Mouse (Mus musculus): Measurements from ENCODE around the gene Btbd6.

DNA sequence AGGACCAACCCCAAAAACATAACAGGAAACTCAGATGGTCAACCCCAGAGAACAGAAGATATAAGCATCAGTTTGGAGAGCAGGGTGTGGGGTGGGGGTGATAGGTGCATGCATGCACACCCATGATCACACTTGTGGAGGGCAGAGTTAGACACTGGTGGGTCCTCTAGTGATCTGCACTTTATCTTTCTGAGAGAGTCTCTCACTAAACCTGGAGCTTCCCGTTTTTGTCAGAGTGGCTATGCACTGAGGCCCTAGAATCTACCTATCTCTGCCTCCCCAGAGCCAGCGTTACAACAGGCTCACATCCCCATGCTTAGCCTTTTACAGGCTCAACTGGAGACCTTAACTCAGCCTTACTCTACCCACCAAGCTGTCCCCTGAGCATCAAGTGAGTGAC lies 15.2 kb downstream of the Btbd6 start:
- TF ChIP-seq POLR2A (IDR thresholded peaks at IDR 0.05; ENCODE audit: insufficient read depth, low read depth, low read length) (no peak), CTCF (IDR thresholded peaks at IDR 0.05; ENCODE audit: insufficient read depth, low read depth, low read length) (no peak)
